Mouse (Mus musculus) erythroblast, embryonic 14.5 days (primary cell): Measurements from ENCODE around the gene Foxc1.

Source experiments
- GATA1 ChIP-seq: IDR thresholded peaks from 2 replicates; pipeline ENCODE4 v1.6.1; 2012; ENCODE audit warnings: low read length, inconsistent platforms, mixed read lengths
- TAL1 ChIP-seq: IDR thresholded peaks from 3 replicates; pipeline ENCODE4 v1.6.1; 2012; ENCODE audit warnings: low read length, inconsistent platforms, mixed read lengths

GRCm38 (mm10) chr13:31765564-31765963 lies 40.9 kb upstream of the Foxc1 start:
- no peak for TF ChIP-seq GATA1
- TF ChIP-seq TAL1 = no peak
